Mouse (Mus musculus) liver, postnatal 0 days (tissue): Measurements from ENCODE around the gene Hist1h3d.
A peak's percentile ranks its signal among the peaks of the same experiment; 100 is the strongest.
"Not testable (repeated sequence)": the region's sequence is repeated elsewhere in the genome, so short reads cannot be mapped to it uniquely, and the experiment has no call there.

ENCODE experiments used
- CTCF ChIP-seq: sonication (generic); IDR thresholded peaks from 2 replicates; pipeline ENCODE4 v1.5.1; 2016; ENCODE audit warnings: antibody characterized with exemption, low read depth
- EP300 ChIP-seq: IDR thresholded peaks from 2 replicates; pipeline ENCODE4 v1.6.1; 2016; ENCODE audit warnings: antibody characterized with exemption, low read depth, mild to moderate bottlenecking

DNA sequence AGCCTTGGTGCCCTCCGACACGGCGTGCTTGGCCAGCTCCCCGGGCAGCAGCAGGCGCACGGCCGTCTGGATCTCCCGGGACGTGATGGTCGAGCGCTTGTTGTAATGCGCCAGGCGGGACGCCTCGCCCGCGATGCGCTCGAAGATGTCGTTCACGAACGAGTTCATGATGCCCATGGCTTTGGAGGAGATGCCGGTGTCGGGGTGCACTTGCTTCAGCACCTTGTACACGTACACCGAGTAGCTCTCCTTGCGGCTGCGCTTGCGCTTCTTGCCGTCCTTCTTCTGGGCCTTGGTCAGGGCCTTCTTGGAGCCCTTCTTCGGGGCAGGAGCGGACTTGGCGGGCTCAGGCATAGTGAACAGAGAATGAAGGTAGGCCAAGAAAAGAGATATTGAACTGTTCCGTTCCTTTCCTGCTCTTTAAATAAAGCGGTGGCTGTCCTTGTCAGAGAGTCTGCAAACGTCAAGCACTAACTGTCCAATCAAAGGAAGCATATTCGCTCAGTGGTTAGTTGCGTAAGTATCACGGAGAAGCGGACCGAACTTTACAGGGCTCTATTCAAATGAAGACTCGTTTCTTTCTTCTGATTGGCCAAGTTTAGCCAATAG is 32.5 kb upstream of the Hist1h3d start, which contains the start of gene Hist1h2bh:
- not testable (repeated sequence) for TF ChIP-seq CTCF
- TF ChIP-seq EP300 = peak; percentile 21
